Mouse (Mus musculus) cortical plate, adult 2 months (tissue): Measurements from ENCODE around the gene Ncam1.

Source experiments
- CTCF ChIP-seq: fragments of 200-500 bp; IDR thresholded peaks from 2 replicates; pipeline ENCODE4 v1.5.1; 2011; ENCODE audit warnings: mild to moderate bottlenecking, control low read depth, low read length; ENCODE audit not compliant: insufficient read depth; ENCODE audit errors: extremely low read depth
- POLR2A ChIP-seq: fragments of 200-500 bp; IDR thresholded peaks from 2 replicates; pipeline ENCODE4 v1.6.1; 2011; ENCODE audit warnings: mild to moderate bottlenecking, low read length, control low read depth; ENCODE audit not compliant: insufficient read depth; ENCODE audit errors: extremely low read depth

- TF ChIP-seq POLR2A (no peak), CTCF (no peak)
Observed at GRCm38 (mm10) chr9:49534958-49535357, 263.8 kb downstream of the Ncam1 start.
